Mouse (Mus musculus) hematopoietic stem cell, adult 5-6 weeks (primary cell): Measurements from ENCODE around the gene Btrc. TPM values are rescaled to one million over a fixed set of nuclear protein-coding genes. Genes with fewer than 3 reads are reported as not detected.

Experiments used
- ATAC-seq, 2 experiments: fragments of 125-278 bp in 1 of 2; replicated peaks in 1 of 2; 2 replicates each; pipeline ENCODE4 v1.8.0; 2016 to 2017; ENCODE audit warnings: inconsistent platforms in 2 of 2, mild to moderate bottlenecking in 2 of 2, moderate number of reproducible peaks in 2 of 2, low read depth in 1 of 2, moderate TSS enrichment in 1 of 2; ENCODE audit not compliant: low FRiP score in 2 of 2, poor library complexity in 2 of 2, severe bottlenecking in 2 of 2, insufficient read depth in 1 of 2, low TSS enrichment in 1 of 2
- total RNA-seq: library from RNA; stranded (forward); fragments of 172-1452, 232-1000 nt; gene quantifications from 2 replicates; pipeline ENCODE4 v1.2.3, GENCODE M21; 2017

Gene Btrc
- total RNA-seq, 1 experiment from 2014 or later: 23.5 TPM

DNA sequence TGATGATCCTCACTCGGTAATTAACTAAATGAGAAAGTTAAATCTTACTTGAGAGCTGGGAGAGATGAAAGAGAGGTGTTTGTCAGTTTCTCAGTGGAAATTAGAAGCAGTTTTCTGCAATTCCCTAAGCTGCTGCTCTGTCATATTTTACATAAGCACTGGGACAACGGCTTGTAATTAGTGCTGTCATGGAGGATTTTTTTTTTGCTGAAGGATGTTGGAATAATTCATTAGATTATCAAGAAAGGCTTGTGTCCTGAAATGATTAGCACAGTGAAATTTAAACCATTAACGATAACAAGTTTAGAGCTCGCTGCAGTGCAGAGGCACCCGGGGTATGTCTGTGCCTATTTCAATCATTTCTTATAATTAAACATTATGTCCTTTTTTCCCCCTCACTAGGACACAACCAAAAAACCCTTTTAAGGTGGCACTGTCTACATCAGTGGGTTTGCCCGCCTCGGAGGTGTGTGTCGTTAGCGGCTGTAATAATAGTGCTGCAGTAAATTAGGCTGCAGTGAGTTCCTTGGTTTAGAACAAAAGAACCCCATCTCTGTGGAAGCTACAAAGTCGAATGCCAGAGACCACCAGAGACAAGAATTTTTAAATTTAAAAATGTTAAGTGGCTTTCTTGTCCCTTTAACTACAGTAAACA is 130.7 kb downstream of the Btrc start:
- no peak for ATAC-seq

DNA sequence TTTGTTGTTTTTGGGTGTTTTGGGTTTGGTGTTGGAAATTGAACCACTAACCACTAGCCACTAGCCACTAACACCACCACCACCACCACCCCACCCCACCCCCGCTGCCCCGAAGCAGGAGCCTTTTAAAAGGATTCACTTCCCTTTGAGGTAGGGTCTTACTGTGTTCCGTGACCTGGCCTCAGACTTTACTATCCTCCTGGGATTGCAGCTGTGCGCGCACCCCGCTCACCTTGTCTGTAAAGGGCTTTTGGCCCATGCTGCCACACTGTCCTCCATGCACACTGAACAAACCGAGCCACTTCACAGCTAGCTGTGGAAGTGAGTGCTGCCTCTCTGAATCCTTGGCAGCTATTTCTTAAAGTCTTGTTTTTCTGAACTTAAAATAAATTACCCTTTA is 141.9 kb downstream of the Btrc start:
- ATAC-seq: no peak

DNA sequence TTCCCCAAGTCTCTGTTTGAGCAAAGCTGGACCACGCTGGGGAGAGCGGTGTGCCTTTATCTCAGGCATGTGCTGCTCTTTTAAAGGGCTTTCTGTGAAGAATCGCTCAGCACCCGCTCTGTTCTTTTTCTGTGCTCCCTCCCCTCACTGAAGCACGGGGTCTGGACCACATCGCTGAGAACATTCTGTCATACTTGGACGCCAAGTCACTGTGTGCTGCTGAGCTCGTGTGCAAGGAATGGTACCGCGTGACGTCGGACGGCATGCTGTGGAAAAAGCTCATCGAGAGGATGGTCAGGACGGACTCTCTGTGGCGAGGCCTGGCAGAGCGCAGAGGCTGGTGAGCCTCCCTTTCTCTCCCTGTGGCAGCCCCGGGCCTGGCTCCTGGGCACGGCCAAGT is 144.0 kb downstream of the Btrc start:
- no peak for ATAC-seq

DNA sequence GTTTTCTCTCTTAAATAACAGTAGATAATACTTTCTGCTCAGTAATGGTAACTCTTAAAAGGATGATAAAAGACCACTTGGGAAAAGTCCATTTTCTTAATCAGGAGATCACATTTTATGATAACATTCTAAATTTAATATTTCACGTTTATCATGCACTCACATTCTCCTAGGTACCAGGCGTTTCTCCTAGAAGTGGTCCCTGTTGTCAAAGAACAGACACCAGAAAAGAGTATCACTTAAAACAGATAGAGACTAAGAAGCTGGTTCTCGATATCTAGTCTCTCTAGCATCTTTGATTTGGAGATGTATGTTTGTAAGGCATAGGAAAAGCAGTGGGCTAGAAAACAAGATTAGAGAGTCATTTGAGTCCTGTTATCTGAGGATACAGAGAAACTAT is 147.1 kb downstream of the Btrc start:
- no peak for ATAC-seq

DNA sequence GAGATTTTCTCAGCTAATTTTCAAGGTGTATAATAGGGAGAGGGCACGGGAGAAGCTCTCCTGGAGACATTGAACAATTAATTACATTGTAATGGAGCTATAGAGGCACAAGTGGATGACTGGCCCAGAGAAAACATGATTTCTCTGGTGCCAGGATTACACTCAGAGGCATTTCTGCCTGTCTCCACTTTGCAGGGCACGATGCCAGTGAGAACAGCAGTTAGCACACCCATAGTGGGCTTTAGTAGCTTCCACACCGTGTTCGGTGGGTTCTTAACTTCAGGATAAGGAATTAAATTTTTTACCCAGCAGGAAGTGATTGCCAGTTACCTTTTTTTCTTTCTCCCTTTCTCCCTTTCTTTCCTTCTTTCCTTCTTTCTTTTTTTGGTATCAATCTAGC is 147.9 kb downstream of the Btrc start:
- no peak for ATAC-seq

DNA sequence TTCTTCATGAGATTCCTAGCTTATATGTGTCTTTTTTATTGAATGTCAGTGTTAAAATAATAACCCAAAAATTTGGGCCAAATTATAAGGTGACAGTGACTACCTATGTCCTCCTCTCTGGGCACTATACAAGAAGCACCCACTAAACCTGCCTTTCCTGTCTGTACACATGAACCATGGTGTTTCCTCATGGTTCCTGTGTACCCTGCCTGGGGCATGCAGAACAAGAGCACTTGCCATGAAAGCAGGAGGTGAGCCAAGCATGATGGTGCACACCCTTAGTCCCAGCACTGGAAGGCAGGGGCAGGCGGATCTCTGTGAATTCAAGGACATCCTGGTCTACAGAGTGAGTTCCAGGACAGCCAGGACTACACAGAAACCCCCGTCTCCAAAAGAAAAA is 151.8 kb downstream of the Btrc start:
- no peak for ATAC-seq

DNA sequence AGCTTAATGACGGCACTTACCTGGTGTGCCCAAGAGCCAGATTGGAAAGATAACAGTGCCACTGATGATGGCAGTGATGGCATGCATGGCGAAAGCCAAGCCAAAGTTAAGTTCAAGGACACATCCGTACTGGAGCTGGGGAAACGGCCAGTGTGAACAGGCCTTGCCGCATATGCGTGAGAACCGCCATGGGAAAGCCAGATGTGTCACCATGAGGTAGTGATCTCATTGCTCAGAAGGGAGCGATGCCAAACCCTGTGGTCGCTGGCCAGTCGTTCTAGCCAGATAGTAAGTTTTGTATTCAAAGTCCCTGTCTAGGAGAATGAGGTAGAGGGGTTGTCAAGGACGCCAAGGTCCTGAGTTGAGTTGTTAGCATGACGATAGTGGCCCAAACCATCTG is 152.7 kb downstream of the Btrc start:
- ATAC-seq: no peak

DNA sequence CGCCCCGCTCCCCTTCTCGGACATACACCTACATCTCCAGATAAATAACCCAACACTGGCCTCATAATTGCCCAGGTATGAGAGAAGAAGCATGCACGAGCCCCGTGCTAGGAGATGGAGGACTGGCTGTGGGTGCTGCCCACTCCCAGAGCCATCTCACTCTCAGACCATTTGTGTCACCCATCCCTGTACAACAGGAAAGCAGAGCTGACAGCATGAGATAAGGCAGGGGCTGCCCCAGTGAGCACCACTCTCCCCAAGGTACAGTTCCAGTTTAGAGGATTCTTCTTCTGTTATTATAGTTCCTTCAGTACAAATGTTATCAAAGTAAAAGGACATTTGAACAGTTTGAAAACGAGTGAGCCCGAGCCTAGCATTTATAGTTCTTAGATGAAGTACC is 163.8 kb downstream of the Btrc start:
- no peak for ATAC-seq

DNA sequence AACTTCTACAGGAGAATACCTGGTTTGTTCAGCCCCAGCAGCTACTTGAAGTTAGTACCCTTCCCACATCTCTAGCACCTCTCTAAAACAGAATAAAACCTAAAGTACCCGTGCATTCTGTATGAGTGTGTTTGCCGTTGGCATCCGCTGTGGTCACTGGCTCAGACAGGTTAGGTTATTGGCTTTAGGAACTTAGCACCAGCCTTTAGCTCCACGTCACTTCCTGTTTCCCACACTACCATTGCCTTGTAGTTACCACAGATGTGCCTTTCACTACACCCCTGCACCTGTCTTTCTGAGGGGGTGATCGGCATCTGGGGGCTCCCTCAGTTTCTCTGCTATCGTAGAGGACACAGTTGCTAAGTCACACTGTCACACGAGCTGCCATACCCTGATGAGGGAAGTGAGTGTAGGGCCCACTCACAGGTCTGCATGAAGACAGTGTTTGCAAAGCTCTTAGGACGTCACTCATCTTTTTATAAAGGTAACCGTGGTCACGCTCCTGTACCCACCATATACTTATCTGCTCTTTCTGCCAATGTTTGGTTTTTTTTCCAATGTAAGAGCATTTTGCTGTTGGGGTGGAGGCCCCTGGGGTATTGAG is 164.5 kb downstream of the Btrc start:
- ATAC-seq: peak; percentile 35 to 53

- ATAC-seq: no peak
These were observed 165.8 kb downstream of the Btrc start for GRCm38 (mm10) chr19:45529294-45529693.

- ATAC-seq: peak; percentile 38 to 56
These were observed 166.9 kb downstream of the Btrc start for GRCm38 (mm10) chr19:45530200-45530995.

DNA sequence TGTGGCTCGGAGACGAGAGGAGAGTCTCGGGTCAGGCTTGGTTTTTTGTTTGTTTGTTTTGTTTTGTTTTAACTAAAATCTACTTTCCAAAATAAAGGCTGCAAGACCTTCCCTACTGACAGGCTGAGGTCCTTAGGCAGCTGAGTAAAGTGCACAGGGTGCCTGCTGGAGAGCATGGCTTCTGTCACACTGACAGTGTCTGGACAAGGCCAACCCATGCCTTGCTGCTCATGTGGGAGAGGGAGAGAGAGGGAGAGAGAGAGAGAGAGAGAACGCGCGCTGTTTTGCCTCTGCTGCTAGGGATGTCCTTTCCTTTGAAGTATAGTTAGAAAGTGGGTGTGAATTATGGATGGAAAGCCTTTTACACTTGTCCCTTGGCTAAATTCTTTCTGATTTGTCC is 168.0 kb downstream of the Btrc start:
- ATAC-seq: no peak

DNA sequence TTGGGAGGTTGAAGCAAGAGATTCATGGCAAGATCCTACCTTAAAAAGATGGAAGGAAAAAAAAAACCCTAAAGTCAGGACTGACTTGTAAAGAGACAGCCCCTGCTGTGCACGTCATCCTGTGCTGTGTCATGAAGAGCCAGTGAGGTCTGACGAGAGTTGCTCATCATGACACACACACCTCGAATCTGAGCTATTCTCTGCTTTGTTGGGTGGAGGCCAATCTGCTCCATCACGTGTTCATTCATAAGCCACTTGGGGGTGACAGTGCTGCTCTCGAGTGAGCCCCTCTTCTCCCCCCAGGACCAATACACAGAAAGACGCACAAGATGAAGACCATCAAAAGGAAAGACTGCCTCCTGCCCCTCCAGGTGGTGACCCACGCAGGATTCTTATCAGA is 170.1 kb downstream of the Btrc start:
- ATAC-seq: no peak

DNA sequence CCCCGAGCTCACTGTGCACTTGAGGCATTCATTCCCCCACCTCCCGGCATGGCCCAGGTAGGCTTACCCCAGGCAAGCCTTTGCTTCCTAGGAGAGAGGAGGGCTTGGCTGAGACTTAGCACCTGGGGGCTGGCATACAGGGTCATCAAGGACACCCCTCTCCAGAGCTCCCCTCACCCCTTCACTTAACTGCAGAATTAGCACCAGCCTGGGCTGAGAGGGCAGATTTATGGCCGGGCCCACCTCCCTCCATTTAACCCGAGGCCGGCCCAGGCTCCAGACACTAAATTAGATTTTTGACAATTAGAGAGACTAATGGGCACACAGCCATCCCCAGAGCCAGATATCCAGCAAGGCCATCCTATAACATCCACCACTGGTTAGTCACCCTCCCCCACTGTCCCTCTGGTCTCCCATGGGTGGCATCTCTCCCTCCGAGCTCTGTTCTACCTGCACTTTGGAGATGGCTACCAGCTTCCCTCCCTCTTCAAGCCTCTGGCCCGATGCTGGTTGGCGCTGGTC is 171.7 kb downstream of the Btrc start:
- no peak for ATAC-seq

DNA sequence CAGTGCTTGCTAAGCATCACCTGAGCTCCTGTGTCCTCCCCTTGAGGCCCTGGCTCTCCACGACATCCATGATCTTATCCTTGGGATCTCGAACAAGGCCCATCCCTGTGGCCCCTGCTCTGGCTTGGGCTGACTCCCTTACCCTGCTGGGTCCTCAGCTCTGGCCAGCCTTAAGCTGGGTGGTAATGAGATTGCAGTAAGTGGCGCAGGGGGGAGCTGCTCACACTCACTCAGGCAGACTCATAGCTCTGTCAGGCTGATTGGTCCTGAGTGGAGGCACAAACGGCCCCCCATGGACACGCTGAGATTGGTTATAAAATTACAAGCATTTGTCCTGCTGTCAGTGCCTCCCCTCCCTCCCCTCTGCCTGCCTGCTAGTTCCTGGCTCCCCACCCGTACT is 172.4 kb downstream of the Btrc start:
- ATAC-seq: no peak

GRCm38 (mm10) chr19:45537505-45537904 is 174.0 kb downstream of the Btrc start:
- ATAC-seq: peak; percentile 58 to 80; a peak in 2 of 4 replicates

DNA sequence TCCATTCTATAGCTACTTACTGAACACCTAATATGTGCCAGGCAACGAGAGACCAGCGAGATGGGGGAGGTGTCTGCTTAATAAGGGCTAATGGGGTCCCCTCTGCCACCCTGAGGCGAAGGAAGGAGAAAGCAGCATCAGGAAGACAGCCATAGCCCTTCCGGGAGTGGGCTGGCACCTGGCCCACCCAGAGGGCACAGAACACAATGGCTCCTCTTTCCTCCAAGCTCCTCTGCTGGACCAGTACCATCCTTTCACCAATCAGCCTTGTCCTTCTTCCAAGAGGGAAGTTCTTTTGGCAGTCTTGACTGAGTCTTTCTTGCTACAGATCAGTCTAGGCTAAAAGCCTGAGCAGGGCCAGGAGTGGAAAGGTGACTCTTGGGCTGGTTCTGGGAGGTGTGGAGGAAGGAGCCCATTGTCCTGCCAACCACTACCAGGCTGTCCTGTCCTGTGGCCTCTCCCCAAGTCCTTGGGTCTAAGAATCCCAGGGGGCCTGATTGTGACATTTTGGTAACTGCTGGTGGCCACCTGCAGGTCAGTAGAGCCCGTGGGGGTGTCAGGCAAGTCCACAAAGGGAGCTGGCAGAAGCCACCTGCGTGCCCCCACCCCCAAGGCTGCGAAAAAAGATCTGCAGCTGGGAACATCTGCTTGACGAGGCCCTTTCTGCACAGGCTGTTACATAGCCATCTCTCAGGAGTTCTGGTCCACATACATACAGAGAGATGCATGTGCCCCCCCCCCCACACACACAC is 177.3 kb downstream of the Btrc start:
- no peak for ATAC-seq
